Mouse (Mus musculus): ENCODE data around the gene Ube2c. TPM values are rescaled to one million over a fixed set of nuclear protein-coding genes. Genes with fewer than 3 reads are reported as not detected.
A peak's percentile ranks its signal among the peaks of the same experiment; 100 is the strongest.

Ube2c gene
- polyA plus RNA-seq, 1 experiment from 2014 or later: 104 TPM

DNA sequence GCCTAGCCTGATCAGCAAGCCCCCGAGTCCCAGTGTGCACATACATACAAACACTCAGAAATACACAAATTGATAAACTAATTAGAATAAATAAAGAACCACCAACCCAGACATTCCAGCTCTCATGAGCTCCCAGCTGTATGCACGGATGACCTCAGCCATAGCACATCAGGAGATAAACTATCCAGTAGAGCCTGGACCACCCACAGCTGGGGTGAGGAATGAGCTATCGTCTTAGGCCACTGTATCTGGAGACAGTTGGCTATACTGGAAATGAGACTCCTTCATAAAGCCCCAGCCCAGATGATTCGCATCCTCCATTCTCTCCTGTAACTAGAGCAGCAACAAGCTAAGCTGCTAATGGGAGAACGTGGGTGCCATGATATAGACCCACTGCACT lies 34.9 kb upstream of the Ube2c start:
- Histone ChIP-seq H3K9me3 (ENCODE audit: control insufficient read depth, low read length) (no peaks in the 10 kb centered on the region), H3K4me2 (replicated peaks; ENCODE audit: low read depth) (no peak overlapping the region), H3K4me1 (replicated peaks; ENCODE audit: control insufficient read depth, insufficient read depth) (no peaks in the 10 kb centered on the region), H3K9ac (ENCODE audit: low read length) (no peak overlapping the region), H3K27me3 (ENCODE audit: control insufficient read depth, insufficient read depth, low read length) (no peaks in the 10 kb centered on the region), H3K4me3 (ENCODE audit: low read depth, low read length) (no peak overlapping the region), H3K27ac (replicated peaks) (no peak overlapping the region), H3K36me3 (ENCODE audit: control insufficient read depth, insufficient read depth, low read length) (no peaks in the 10 kb centered on the region)
- DNase-seq (ENCODE audit: low spot score) (no peak), ATAC-seq (ENCODE audit: low FRiP score, low TSS enrichment) (no peak)
- TF ChIP-seq CTCF (IDR thresholded peaks at IDR 0.05; ENCODE audit: low read depth) (no peak), EP300 (optimal IDR thresholded peaks at IDR 0.05) (no peak)
- 57% methylated on average over 5 of the region's 5 CpGs for WGBS

DNA sequence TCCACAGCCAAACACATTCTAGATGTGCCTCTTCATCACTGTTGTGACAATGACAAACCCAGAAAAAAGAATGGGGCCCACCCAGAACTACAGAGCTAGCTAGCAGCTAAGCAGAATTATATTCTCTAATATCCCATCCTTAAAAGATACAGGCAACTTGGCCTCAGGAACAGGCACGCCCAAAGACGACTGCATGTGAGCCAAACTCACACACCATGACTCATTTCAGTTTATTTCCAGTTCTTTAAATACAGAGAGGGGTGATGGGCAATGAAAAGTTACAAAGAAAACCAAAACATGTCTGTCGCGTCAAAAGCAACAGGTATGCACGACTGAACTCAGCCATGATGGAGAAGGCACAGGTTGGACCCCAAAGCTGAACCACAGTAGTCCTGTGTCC lies 34.3 kb upstream of the Ube2c start:
- no peak overlapping the region for H3K27ac ChIP-seq (replicated peaks)
- no peaks in the 10 kb centered on the region for H3K4me1 ChIP-seq (replicated peaks; ENCODE audit: control insufficient read depth, insufficient read depth)
- ATAC-seq (ENCODE audit: low FRiP score, low TSS enrichment) (no peak), DNase-seq (ENCODE audit: low spot score) (no peak)
- no peaks in the 10 kb centered on the region for H3K36me3 ChIP-seq (ENCODE audit: control insufficient read depth, insufficient read depth, low read length)
- 57% methylated on average over 5 of the region's 5 CpGs for WGBS
- no peak overlapping the region for H3K4me3 ChIP-seq (ENCODE audit: low read depth, low read length)
- no peak for TF ChIP-seq CTCF (IDR thresholded peaks at IDR 0.05; ENCODE audit: low read depth)
- no peak for TF ChIP-seq EP300 (optimal IDR thresholded peaks at IDR 0.05)
- no peak overlapping the region for H3K4me2 ChIP-seq (replicated peaks; ENCODE audit: low read depth)
- no peak overlapping the region for H3K9ac ChIP-seq (ENCODE audit: low read length)
- H3K27me3 ChIP-seq (ENCODE audit: control insufficient read depth, insufficient read depth, low read length): no peaks in the 10 kb centered on the region
- no peaks in the 10 kb centered on the region for H3K9me3 ChIP-seq (ENCODE audit: control insufficient read depth, low read length)

DNA sequence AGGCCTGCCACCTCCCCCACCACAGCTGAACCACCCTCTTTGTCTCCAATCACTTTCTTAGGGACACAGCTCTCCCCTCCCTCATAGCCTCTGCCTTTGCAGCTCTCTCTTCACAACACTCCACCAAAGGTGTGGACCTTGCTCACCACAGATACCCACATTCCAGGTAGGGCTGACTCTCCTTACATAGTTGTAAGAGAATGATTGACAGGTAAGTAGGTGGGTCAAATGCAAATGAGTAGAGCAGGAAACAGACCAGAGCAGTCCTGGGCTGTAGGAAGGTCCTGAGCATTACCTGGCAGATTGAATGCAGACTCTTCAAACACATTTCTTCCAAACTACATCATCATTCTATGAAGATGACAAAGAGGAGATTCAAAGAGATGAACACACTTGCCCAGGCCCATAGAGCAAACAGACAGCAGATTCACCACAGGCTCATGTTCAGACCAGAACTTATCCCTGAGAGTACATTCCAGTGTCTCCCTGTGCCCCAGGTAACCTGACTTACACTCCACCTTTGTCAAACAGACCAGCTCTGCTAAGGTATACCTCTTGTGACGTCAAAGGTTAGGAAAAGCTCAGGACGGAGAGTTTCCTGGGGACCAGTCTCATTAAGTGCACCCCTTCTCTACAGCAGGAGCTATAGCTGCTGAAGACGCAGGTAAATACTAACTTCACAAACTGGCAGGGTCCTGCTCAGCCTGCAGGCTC lies 32.2 kb upstream of the Ube2c start:
- no peak overlapping the region for H3K4me3 ChIP-seq (ENCODE audit: low read depth, low read length)
- H3K36me3 ChIP-seq (ENCODE audit: control insufficient read depth, insufficient read depth, low read length): no peaks in the 10 kb centered on the region
- DNase-seq (ENCODE audit: low spot score): peak; percentile 44
- peak; percentile 94 for ATAC-seq (ENCODE audit: low FRiP score, low TSS enrichment)
- no peak overlapping the region for H3K9ac ChIP-seq (ENCODE audit: low read length)
- H3K4me1 ChIP-seq (replicated peaks; ENCODE audit: control insufficient read depth, insufficient read depth): no peaks in the 10 kb centered on the region
- 56% methylated on average over 3 of the region's 3 CpGs for WGBS
- H3K27me3 ChIP-seq (ENCODE audit: control insufficient read depth, insufficient read depth, low read length): no peaks in the 10 kb centered on the region
- H3K4me2 ChIP-seq (replicated peaks; ENCODE audit: low read depth): no peak overlapping the region
- H3K9me3 ChIP-seq (ENCODE audit: control insufficient read depth, low read length): no peaks in the 10 kb centered on the region
- no peak for TF ChIP-seq CTCF (IDR thresholded peaks at IDR 0.05; ENCODE audit: low read depth)
- no peak for TF ChIP-seq EP300 (optimal IDR thresholded peaks at IDR 0.05)
- peak overlapping the region; percentile 73 for H3K27ac ChIP-seq (replicated peaks)

DNA sequence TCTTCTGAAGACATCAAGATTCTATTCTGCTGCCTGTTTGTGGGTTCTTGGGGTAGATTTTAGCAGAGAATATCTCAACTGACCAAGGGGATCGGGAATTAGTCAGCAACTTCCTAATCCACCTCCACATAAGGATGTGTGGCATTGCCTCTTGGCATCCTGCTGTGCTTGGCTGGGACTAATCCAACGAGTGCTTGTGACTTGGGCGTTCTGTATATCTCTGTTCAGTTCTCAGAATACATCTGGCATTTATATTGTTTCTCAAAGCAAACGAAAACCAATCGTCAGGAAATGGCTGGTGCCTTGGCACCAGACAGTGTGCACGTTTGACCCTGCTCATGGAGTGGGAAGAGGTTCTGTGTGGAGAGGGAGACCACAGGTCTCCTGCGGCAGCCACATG lies 29.8 kb upstream of the Ube2c start:
- no peak for ATAC-seq (ENCODE audit: low FRiP score, low TSS enrichment)
- no peaks in the 10 kb centered on the region for H3K27me3 ChIP-seq (ENCODE audit: control insufficient read depth, insufficient read depth, low read length)
- no peak overlapping the region for H3K9ac ChIP-seq (ENCODE audit: low read length)
- TF ChIP-seq CTCF (IDR thresholded peaks at IDR 0.05; ENCODE audit: low read depth) (no peak), EP300 (optimal IDR thresholded peaks at IDR 0.05) (no peak)
- H3K4me2 ChIP-seq (replicated peaks; ENCODE audit: low read depth): no peak overlapping the region
- H3K4me3 ChIP-seq (ENCODE audit: low read depth, low read length): no peak overlapping the region
- no peaks in the 10 kb centered on the region for H3K4me1 ChIP-seq (replicated peaks; ENCODE audit: control insufficient read depth, insufficient read depth)
- no peaks in the 10 kb centered on the region for H3K9me3 ChIP-seq (ENCODE audit: control insufficient read depth, low read length)
- no peak overlapping the region for H3K27ac ChIP-seq (replicated peaks)
- no peaks in the 10 kb centered on the region for H3K36me3 ChIP-seq (ENCODE audit: control insufficient read depth, insufficient read depth, low read length)
- no peak for DNase-seq (ENCODE audit: low spot score)
- WGBS: 40% methylated on average over 7 of the region's 7 CpGs

DNA sequence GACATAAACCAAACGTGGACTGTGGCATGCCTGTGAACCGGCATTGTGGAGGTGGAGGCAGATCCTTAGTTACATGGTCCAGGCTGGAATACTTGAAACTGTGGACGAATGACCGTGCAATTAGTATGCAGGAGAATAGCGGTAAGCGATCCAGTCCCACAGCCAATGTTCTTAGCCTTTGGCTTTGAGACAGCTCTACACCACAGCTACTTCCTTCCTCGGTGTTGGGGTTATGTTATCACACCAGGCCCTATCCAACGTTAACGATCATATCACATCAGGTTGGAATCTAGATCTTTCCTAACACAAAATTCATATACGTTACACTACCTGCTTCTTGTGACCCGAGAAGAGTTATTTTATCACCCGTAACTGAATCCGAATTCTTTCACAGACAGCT lies 24.7 kb upstream of the Ube2c start:
- no peak overlapping the region for H3K27ac ChIP-seq (replicated peaks)
- no peaks in the 10 kb centered on the region for H3K4me1 ChIP-seq (replicated peaks; ENCODE audit: control insufficient read depth, insufficient read depth)
- no peaks in the 10 kb centered on the region for H3K9me3 ChIP-seq (ENCODE audit: control insufficient read depth, low read length)
- ATAC-seq (ENCODE audit: low FRiP score, low TSS enrichment) (no peak), DNase-seq (ENCODE audit: low spot score) (no peak)
- peak overlapping the region; percentile 97; the same call in 1 of the 2 replicates for H3K9ac ChIP-seq (ENCODE audit: low read length)
- WGBS: 64% methylated on average over 13 of the region's 13 CpGs
- no peaks in the 10 kb centered on the region for H3K27me3 ChIP-seq (ENCODE audit: control insufficient read depth, insufficient read depth, low read length)
- H3K36me3 ChIP-seq (ENCODE audit: control insufficient read depth, insufficient read depth, low read length): no peaks in the 10 kb centered on the region
- peak overlapping the region; percentile 68 for H3K4me2 ChIP-seq (replicated peaks; ENCODE audit: low read depth)
- no peak for TF ChIP-seq EP300 (optimal IDR thresholded peaks at IDR 0.05)
- TF ChIP-seq CTCF (IDR thresholded peaks at IDR 0.05; ENCODE audit: low read depth): no peak
- H3K4me3 ChIP-seq (ENCODE audit: low read depth, low read length): peak overlapping the region; percentile 91

DNA sequence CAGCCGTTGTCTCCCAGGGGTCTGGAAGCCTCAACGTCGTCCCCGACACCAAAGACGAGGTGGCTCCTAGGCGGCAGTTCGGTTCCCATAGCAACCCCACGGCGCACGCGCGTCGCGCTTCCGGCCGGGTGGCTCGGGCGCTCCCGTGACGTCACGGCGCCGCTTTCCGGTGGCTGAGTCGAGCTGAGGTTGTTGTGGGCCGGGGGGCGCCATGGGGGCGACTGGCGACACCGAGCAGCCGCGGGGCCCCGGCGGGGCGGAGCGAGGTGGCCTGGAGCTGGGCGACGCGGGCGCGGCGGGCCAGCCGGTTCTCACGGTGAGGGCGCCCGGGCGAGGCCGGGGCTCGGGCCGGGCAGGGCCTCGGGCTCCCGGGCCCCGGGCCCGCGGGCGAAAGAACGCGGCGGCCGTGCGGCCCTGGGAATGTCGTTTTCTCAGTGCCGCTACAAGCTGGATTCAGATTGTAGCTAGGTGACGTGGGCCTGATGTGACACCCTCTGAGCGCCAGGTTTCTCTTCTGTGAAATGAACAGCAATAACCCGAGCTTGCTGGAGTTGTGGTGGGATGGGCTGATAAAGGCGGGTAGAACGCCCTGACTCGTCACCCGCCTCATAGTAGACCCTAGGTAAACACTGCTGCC lies 23.7 kb upstream of the Ube2c start, which contains the start of the genes Wfdc3 and Dnttip1:
Gene Wfdc3 (minus strand): TSS at position 89 of the 637 bp plus-strand sequence.
Gene Dnttip1 (plus strand): TSS at position 141 of the 637 bp plus-strand sequence.
- Histone ChIP-seq H3K9me3 (ENCODE audit: control insufficient read depth, low read length) (no peaks in the 10 kb centered on the region), H3K9ac (ENCODE audit: low read length) (peak within 1 kb of the TSS; percentile 97), H3K4me2 (replicated peaks; ENCODE audit: low read depth) (peak within 1 kb of the TSS; percentile 68), H3K4me3 (ENCODE audit: low read depth, low read length) (peak within 1 kb of the TSS; percentile 91), H3K27ac (replicated peaks) (peak within 1 kb of the TSS; percentile 86), H3K36me3 (ENCODE audit: control insufficient read depth, insufficient read depth, low read length) (no peaks in the 10 kb centered on the region), H3K4me1 (replicated peaks; ENCODE audit: control insufficient read depth, insufficient read depth) (no peaks in the 10 kb centered on the region), H3K27me3 (ENCODE audit: control insufficient read depth, insufficient read depth, low read length) (no peaks in the 10 kb centered on the region)
- peak; percentile 88 for ATAC-seq (ENCODE audit: low FRiP score, low TSS enrichment)
- WGBS: under 1% methylated on average over 55 of the region's 70 CpGs
- TF ChIP-seq CTCF (IDR thresholded peaks at IDR 0.05; ENCODE audit: low read depth) (no peak), EP300 (optimal IDR thresholded peaks at IDR 0.05) (no peak)
- DNase-seq (ENCODE audit: low spot score): peak; percentile 94

Data from stomach, postnatal 0 days (tissue).